Mouse (Mus musculus) thymus, adult 18-20 months (tissue): ENCODE measurements around the gene Gls.

Experiments used
- DNase-seq, 2 experiments: peaks; one replicate each; pipeline ENCODE4 v3.0.0; 2022; ENCODE audit warnings: mixed read lengths in 2 of 2

Gls gene

GRCm38 (mm10) chr1:52233143-52233713 is at the start of gene Gls:
Gene Gls (minus strand): TSS chr1:52233232.
- DNase-seq = peak; percentile 95 to 97

GRCm38 (mm10) chr1:52279831-52280595 is 47.0 kb upstream of the Gls start:
- no peak for DNase-seq

GRCm38 (mm10) chr1:52279331-52279730 is 46.3 kb upstream of the Gls start:
- no peak for DNase-seq

- DNase-seq = no peak
Measured at GRCm38 (mm10) chr1:52278073-52278472, 45.0 kb upstream of the Gls start.

GRCm38 (mm10) chr1:52274210-52274609 is 41.2 kb upstream of the Gls start:
- no peak for DNase-seq

GRCm38 (mm10) chr1:52272018-52272678 is 39.1 kb upstream of the Gls start:
- DNase-seq = no peak

GRCm38 (mm10) chr1:52270354-52270753 is 37.3 kb upstream of the Gls start:
- no peak for DNase-seq

- DNase-seq = no peak
Measured at GRCm38 (mm10) chr1:52269596-52269995, 36.6 kb upstream of the Gls start.

GRCm38 (mm10) chr1:52268006-52268405 is 35.0 kb upstream of the Gls start:
- DNase-seq = no peak

- peak in 1 of 2 experiments; percentile 15 for DNase-seq
Measured at GRCm38 (mm10) chr1:52267606-52268005, 34.6 kb upstream of the Gls start.

GRCm38 (mm10) chr1:52265886-52266516 is 33.0 kb upstream of the Gls start:
- no peak for DNase-seq

- DNase-seq = no peak
Measured at GRCm38 (mm10) chr1:52264290-52264689, 31.3 kb upstream of the Gls start.

- no peak for DNase-seq
Measured at GRCm38 (mm10) chr1:52260354-52261090, 27.5 kb upstream of the Gls start.

- DNase-seq = no peak
Measured at GRCm38 (mm10) chr1:52258006-52258749, 25.1 kb upstream of the Gls start.

GRCm38 (mm10) chr1:52256916-52257315 is 23.9 kb upstream of the Gls start:
- no peak for DNase-seq

GRCm38 (mm10) chr1:52256194-52256593 is 23.2 kb upstream of the Gls start:
- no peak for DNase-seq

GRCm38 (mm10) chr1:52254411-52254810 is 21.4 kb upstream of the Gls start:
- DNase-seq = no peak

GRCm38 (mm10) chr1:52253386-52253785 is 20.4 kb upstream of the Gls start:
- DNase-seq = no peak

- no peak for DNase-seq
Measured at GRCm38 (mm10) chr1:52252447-52252846, 19.4 kb upstream of the Gls start.

GRCm38 (mm10) chr1:52251038-52251735 is 18.2 kb upstream of the Gls start:
- no peak for DNase-seq

- DNase-seq = no peak
Measured at GRCm38 (mm10) chr1:52248899-52249556, 16.0 kb upstream of the Gls start.
